In genomic region chr7:68148297-68149048, GRCm38 (mm10) we compare ENCODE assay signal across 7 mouse cellular contexts.
A peak's percentile ranks its signal among the peaks of the same experiment; 100 is the strongest.
DNase-seq lines count a peak whose midpoint lies in the region; ATAC-seq lines count a peak whose summit lies in the region.

No protein-coding gene starts in this region.

- H3K9me3 ChIP-seq in liver, embryonic 16.5 days (replicated peaks; ENCODE audit: control insufficient read depth, low read length), result no peaks in the 10 kb centered on the region
- no peaks in the 10 kb centered on the region for H3K9me3 ChIP-seq in liver, embryonic 12.5 days (replicated peaks)
- no peaks in the 10 kb centered on the region for H3K9me3 ChIP-seq in embryonic facial prominence, embryonic 10.5 days

- DNase-seq in embryonic facial prominence, embryonic 10.5 days (ENCODE audit: low spot score), result no peak
- DNase-seq in naive thymus-derived CD4-positive, alpha-beta T cell, adult 2 months (ENCODE audit: low read depth), result peak; percentile 43
- DNase-seq in frontal cortex, postnatal 10 days (ENCODE audit: low spot score in 2 of 2), result no peak
- DNase-seq in right cerebral cortex, postnatal 25 days, result no peak

- H3K27ac ChIP-seq in liver, embryonic 16.5 days (ENCODE audit: low read length), result peak overlapping the region; percentile 6; the same call in 1 of the 2 replicates
- H3K27ac ChIP-seq in liver, embryonic 12.5 days, result no peak overlapping the region
- peak overlapping the region; percentile 44; the same call in 1 of the 2 replicates for H3K27ac ChIP-seq in embryonic facial prominence, embryonic 10.5 days (replicated peaks)

- no peaks in the 10 kb centered on the region for H3K36me3 ChIP-seq in liver, embryonic 16.5 days (ENCODE audit: control insufficient read depth, insufficient read depth)
- H3K36me3 ChIP-seq in liver, embryonic 12.5 days, result no peaks in the 10 kb centered on the region
- no peaks in the 10 kb centered on the region for H3K36me3 ChIP-seq in embryonic facial prominence, embryonic 10.5 days (replicated peaks)

- H3K4me3 ChIP-seq in liver, embryonic 16.5 days (ENCODE audit: low read depth, low read length), result no peak overlapping the region
- H3K4me3 ChIP-seq in liver, embryonic 12.5 days, result no peak overlapping the region
- no peak overlapping the region for H3K4me3 ChIP-seq in embryonic facial prominence, embryonic 10.5 days

- H3K9ac ChIP-seq in liver, embryonic 16.5 days (ENCODE audit: low read depth, low read length), result no peak overlapping the region
- H3K9ac ChIP-seq in liver, embryonic 12.5 days, result no peak overlapping the region

- H3K4me1 ChIP-seq in liver, embryonic 16.5 days (ENCODE audit: control insufficient read depth, low read depth, low read length), result no peaks in the 10 kb centered on the region
- H3K4me1 ChIP-seq in liver, embryonic 12.5 days, result peaks cover 18% of the 10 kb centered on the region; the same call in 1 of the 2 replicates
- peaks cover 66% of the 10 kb centered on the region for H3K4me1 ChIP-seq in embryonic facial prominence, embryonic 10.5 days

- no peak for ATAC-seq in liver, embryonic 16.5 days (ENCODE audit: low read depth)
- ATAC-seq in liver, embryonic 12.5 days, result no peak
- ATAC-seq in hematopoietic stem cell, adult 5-6 weeks (replicated peaks in 1 of 2; ENCODE audit: insufficient read depth in 1 of 2, low FRiP score in 2 of 2, low TSS enrichment in 1 of 2, low read depth in 1 of 2, poor library complexity in 2 of 2, severe bottlenecking in 2 of 2), result peak; percentile 47 to 70; a peak in 3 of 4 replicates

- WGBS in liver, embryonic 16.5 days (ENCODE audit: insufficient replicate concordance), result 65% methylated on average over 20 of the region's 20 CpGs
- 73% methylated on average over 20 of the region's 20 CpGs for WGBS in liver, embryonic 12.5 days (ENCODE audit: insufficient replicate concordance)
- 63% methylated on average over 20 of the region's 20 CpGs for WGBS in embryonic facial prominence, embryonic 10.5 days

- no peaks in the 10 kb centered on the region for H3K27me3 ChIP-seq in liver, embryonic 16.5 days (ENCODE audit: control insufficient read depth, insufficient read depth, low read depth, low read length)
- no peaks in the 10 kb centered on the region for H3K27me3 ChIP-seq in liver, embryonic 12.5 days (replicated peaks)
- H3K27me3 ChIP-seq in embryonic facial prominence, embryonic 10.5 days (replicated peaks; ENCODE audit: low read depth, poor library complexity, severe bottlenecking), result no peaks in the 10 kb centered on the region

- H3K4me2 ChIP-seq in liver, embryonic 16.5 days (ENCODE audit: low read depth, low read length), result no peak overlapping the region
- no peak overlapping the region for H3K4me2 ChIP-seq in liver, embryonic 12.5 days

Comparison
In these comparisons a context has a peak if more than half of its experiments do, and no peak if none do; other contexts are left out.
1. ATAC-seq: peak in hematopoietic stem cell, adult 5-6 weeks (2 of 2); none in liver, embryonic 16.5 days (single experiment) and liver, embryonic 12.5 days (single experiment).